8 mouse cellular contexts compared by ENCODE assay signal in genomic region chr4:59360704-59361103, GRCm38 (mm10).
A peak's percentile ranks its signal among the peaks of the same experiment; 100 is the strongest.
DNase-seq lines count a peak whose midpoint lies in the region; ATAC-seq and TF ChIP-seq lines count a peak whose summit lies in the region.

No protein-coding gene starts in this region.

- no peaks in the 10 kb centered on the region for H3K4me1 ChIP-seq in E14TG2a.4 (replicated peaks; ENCODE audit: low read depth, low read length)
- no peaks in the 10 kb centered on the region; the same call in 1 of the 2 replicates for H3K4me1 ChIP-seq in embryonic facial prominence, embryonic 14.5 days (ENCODE audit: control insufficient read depth, insufficient read depth, low read length)

- intact Hi-C loops in heart, postnatal 14 days (cut with DNase I): loop anchor here (1.0 to 10.0 kb wide), 3 partner anchors 209 to 494 kb away; no protein-coding TSS in a partner anchor

- no peaks in the 10 kb centered on the region for H3K36me3 ChIP-seq in E14TG2a.4 (ENCODE audit: insufficient read depth, low read length)
- no peaks in the 10 kb centered on the region for H3K36me3 ChIP-seq in embryonic facial prominence, embryonic 14.5 days (ENCODE audit: control insufficient read depth, insufficient read depth, low read length)

- no peak overlapping the region for H3K4me3 ChIP-seq in E14TG2a.4 (replicated peaks; ENCODE audit: low read length)
- H3K4me3 ChIP-seq in embryonic facial prominence, embryonic 14.5 days (ENCODE audit: low read depth, low read length): no peak overlapping the region

- no peaks in the 10 kb centered on the region for H3K27me3 ChIP-seq in E14TG2a.4 (ENCODE audit: insufficient read depth, low read length)
- no peaks in the 10 kb centered on the region for H3K27me3 ChIP-seq in embryonic facial prominence, embryonic 14.5 days (replicated peaks; ENCODE audit: control insufficient read depth, insufficient read depth, low read length)

- 3% methylated on average over 15 of the region's 15 CpGs for WGBS in embryonic facial prominence, embryonic 14.5 days

- H3K4me2 ChIP-seq in embryonic facial prominence, embryonic 14.5 days (ENCODE audit: low read depth, low read length): peak overlapping the region; percentile 42

- H3K9me3 ChIP-seq in E14TG2a.4 (ENCODE audit: low read length): no peaks in the 10 kb centered on the region
- H3K9me3 ChIP-seq in embryonic facial prominence, embryonic 14.5 days (ENCODE audit: control insufficient read depth, low read length): no peaks in the 10 kb centered on the region

- H3K9ac ChIP-seq in embryonic facial prominence, embryonic 14.5 days (ENCODE audit: low read depth, low read length): no peak overlapping the region

- no peak overlapping the region for H3K27ac ChIP-seq in embryonic facial prominence, embryonic 14.5 days (replicated peaks; ENCODE audit: low read depth, low read length)

- TF ChIP-seq CTCF in E14TG2a.4 (conservative IDR thresholded peaks at IDR 0.05; ENCODE audit: low read length): peak; percentile 89

- peak; percentile 60 to 61 for DNase-seq in adrenal gland, postnatal 4 days (ENCODE audit: low spot score in 2 of 2)
- peak; percentile 81 for DNase-seq in embryonic facial prominence, embryonic 14.5 days (ENCODE audit: low spot score)
- DNase-seq in heart, postnatal 14 days: peak; percentile 85 to 91
- peak; percentile 85 for DNase-seq in layer of hippocampus, postnatal 10 days (ENCODE audit: low spot score in 2 of 2)
- peak; percentile 89 for DNase-seq in lung, postnatal 14 days
- peak; percentile 80 for DNase-seq in retina, postnatal 1 day
- peak; percentile 59 to 76 for DNase-seq in urinary bladder, adult 18-20 months (ENCODE audit: low spot score in 2 of 2)

- 0 out of 2 replicates have a peak, but pooled peaks have one; percentile 37 for ATAC-seq in embryonic facial prominence, embryonic 14.5 days (ENCODE audit: low read depth)
